Mouse (Mus musculus) naive thymus-derived CD4-positive, alpha-beta T cell, adult 5 months (primary cell): ENCODE results near the gene Nanos3. TPM values are rescaled to one million over a fixed set of nuclear protein-coding genes. Genes with fewer than 3 reads are reported as not detected.

Source experiments
- polyA plus RNA-seq: library from polyadenylated mRNA; unstranded; fragments of 100-300 nt; shearing (Covaris generic); gene quantifications from one replicate; pipeline ENCODE4 v1.2.1, GENCODE M21; 2017

Nanos3 gene
- not detected for polyA plus RNA-seq

GRCm38 (mm10) chr8:84185117-84185516 is at the start of gene Nanos3:
TSS of gene Nanos3 (minus strand) at chr8:84185217.

DNA sequence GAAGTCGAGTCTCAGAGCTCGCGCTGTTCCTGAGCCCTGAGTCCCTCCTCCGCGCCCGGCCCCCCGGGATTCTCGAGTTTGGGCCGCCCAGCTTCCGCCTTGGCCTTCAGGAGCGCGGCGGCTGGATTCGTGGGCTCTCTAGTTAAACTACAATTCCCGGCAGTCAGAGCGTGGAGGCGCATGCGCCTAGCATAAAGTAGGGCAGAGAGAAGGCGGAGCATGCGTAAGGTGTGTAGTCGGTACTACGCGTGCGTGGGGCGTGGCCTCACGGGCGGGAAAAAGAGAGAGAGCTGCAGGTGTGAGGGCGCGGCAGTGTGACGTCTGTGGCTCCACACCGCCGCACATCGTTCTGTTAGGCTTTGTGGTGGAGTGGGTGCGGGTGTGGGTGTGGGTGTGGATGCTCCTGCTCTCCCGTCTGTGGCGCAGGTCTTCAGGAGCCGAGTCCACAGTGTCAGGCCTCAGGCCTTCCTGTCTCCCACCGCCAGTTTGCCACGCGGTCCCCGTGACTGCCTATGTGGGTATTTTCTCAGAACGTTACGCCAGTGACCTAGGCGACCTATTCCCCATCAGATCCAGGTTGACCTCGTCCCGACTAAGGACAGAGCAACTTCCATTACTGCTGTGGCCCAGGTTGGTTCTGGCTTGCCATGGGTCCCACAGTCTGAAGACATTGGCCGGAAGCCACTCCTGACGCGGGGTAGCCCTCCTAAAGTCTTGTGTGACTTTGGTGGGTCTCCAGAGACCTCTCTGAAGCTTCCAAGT is 37.1 kb downstream of the Nanos3 start, which contains the start of the genes Cc2d1a and 4930432K21Rik:
Gene Cc2d1a, minus strand, starts transcription at position 168 of the 762 bp plus-strand sequence.
Gene 4930432K21Rik, plus strand, starts transcription at position 257 of the 762 bp plus-strand sequence.

DNA sequence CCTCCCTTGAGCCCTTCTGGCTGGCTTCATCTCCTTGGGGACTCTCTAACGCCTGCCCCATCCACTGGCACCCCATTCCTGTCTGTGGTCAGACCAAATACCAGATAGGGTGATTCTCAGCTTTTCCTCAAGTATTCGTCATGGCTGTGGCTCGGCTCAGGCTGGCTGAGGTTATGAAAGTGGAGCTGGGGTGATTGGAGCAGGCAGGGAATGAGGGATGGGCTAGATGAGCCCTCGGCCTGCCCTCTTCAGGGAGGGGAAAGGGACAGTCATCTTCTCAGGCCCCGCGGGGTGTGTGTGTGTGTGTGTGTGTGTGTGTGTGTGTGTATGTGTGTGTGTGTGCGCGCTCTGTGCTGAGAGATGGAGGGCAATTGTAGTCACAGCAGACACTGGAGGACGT is 59.4 kb downstream of the Nanos3 start, which contains the start of gene Podnl1:
Gene Podnl1, plus strand, starts transcription at position 334 of the 400 bp plus-strand sequence.

Other genes starting within 250 kb of the Nanos3 start
- 1.3 TPM for gene Gm10644, start 230.0 kb downstream of the Nanos3 start, polyA plus RNA-seq
- 7.9 TPM for gene Asf1b, start 229.7 kb downstream of the Nanos3 start, polyA plus RNA-seq
- 45.4 TPM for gene Prkaca, start 212.2 kb downstream of the Nanos3 start, polyA plus RNA-seq
- 9.2 TPM for gene Samd1, start 187.5 kb downstream of the Nanos3 start, polyA plus RNA-seq
- 0.68 TPM for gene 1700067K01Rik, start 183.7 kb downstream of the Nanos3 start, polyA plus RNA-seq
- gene 2210011C24Rik, start 173.0 kb downstream of the Nanos3 start, polyA plus RNA-seq: not detected
- gene Palm3, start 163.7 kb downstream of the Nanos3 start, polyA plus RNA-seq: 9.5 TPM
- gene Il27ra, start 142.6 kb downstream of the Nanos3 start, polyA plus RNA-seq: 200 TPM
- gene Rln3, start 140.2 kb downstream of the Nanos3 start, polyA plus RNA-seq: 0.76 TPM
- gene Gm10643, start 120.1 kb downstream of the Nanos3 start, polyA plus RNA-seq: 1.2 TPM
- gene Rfx1, start 118.4 kb downstream of the Nanos3 start, polyA plus RNA-seq: 29.8 TPM
- 28.4 TPM for gene Dcaf15, start 80.4 kb downstream of the Nanos3 start, polyA plus RNA-seq
- 2.1 TPM for gene Podnl1, start 59.2 kb downstream of the Nanos3 start, polyA plus RNA-seq
- 26.8 TPM for gene Cc2d1a, start 37.3 kb downstream of the Nanos3 start, polyA plus RNA-seq
- 3.4 TPM for gene 4930432K21Rik, start 37.2 kb downstream of the Nanos3 start, polyA plus RNA-seq
- 41.4 TPM for gene Zswim4, start 51.8 kb upstream of the Nanos3 start, polyA plus RNA-seq
- gene D8Ertd738e, start 64.5 kb upstream of the Nanos3 start, polyA plus RNA-seq: 442 TPM
- gene Mri1, start 72.1 kb upstream of the Nanos3 start, polyA plus RNA-seq: 146 TPM
- gene Ccdc130, start 85.2 kb upstream of the Nanos3 start, polyA plus RNA-seq: 23.9 TPM
- gene Cacna1a, start 203.2 kb upstream of the Nanos3 start, polyA plus RNA-seq: 5.6 TPM